Mouse (Mus musculus) cortical plate, adult 2 months (tissue): ENCODE results near the gene Fra10ac1. TPM values are rescaled to one million over a fixed set of nuclear protein-coding genes. Genes with fewer than 3 reads are reported as not detected.

Experiments
- H3K27ac ChIP-seq: fragments of 200-500 bp; 2 replicates; pipeline ENCODE4 v1.5.1; 2012; ENCODE audit warnings: low read length, control low read depth, inconsistent platforms; ENCODE audit not compliant: insufficient read depth
- H3K4me1 ChIP-seq: fragments of 200-500 bp; 2 replicates; pipeline ENCODE4 v1.6.1; 2011; ENCODE audit warnings: low read length; ENCODE audit not compliant: control insufficient read depth, insufficient read depth
- H3K4me3 ChIP-seq: fragments of 200-500 bp; 2 replicates; pipeline ENCODE4 v1.5.1; 2011; ENCODE audit warnings: mild to moderate bottlenecking, low read length, control low read depth; ENCODE audit not compliant: insufficient read depth
- CTCF ChIP-seq: fragments of 200-500 bp; IDR thresholded peaks from 2 replicates; pipeline ENCODE4 v1.5.1; 2011; ENCODE audit warnings: mild to moderate bottlenecking, control low read depth, low read length; ENCODE audit not compliant: insufficient read depth; ENCODE audit errors: extremely low read depth
- POLR2A ChIP-seq: fragments of 200-500 bp; IDR thresholded peaks from 2 replicates; pipeline ENCODE4 v1.6.1; 2011; ENCODE audit warnings: mild to moderate bottlenecking, low read length, control low read depth; ENCODE audit not compliant: insufficient read depth; ENCODE audit errors: extremely low read depth
- polyA plus RNA-seq: library from polyadenylated mRNA; depleted of rRNA; stranded (reverse); fragments of >200 nt; gene quantifications from 2 replicates; pipeline ENCODE4 v1.2.3, GENCODE M21; 2012

Fra10ac1 gene
- polyA plus RNA-seq, 1 experiment = 21.4 TPM

- peaks cover 10% of the 10 kb centered on the region for H3K4me1 ChIP-seq
- TF ChIP-seq CTCF = no peak
- no peak for TF ChIP-seq POLR2A
- H3K4me3 ChIP-seq = no peak overlapping the region
- no peak overlapping the region for H3K27ac ChIP-seq
Measured at GRCm38 (mm10) chr19:38236526-38236925, 12.6 kb upstream of the Fra10ac1 start.

DNA sequence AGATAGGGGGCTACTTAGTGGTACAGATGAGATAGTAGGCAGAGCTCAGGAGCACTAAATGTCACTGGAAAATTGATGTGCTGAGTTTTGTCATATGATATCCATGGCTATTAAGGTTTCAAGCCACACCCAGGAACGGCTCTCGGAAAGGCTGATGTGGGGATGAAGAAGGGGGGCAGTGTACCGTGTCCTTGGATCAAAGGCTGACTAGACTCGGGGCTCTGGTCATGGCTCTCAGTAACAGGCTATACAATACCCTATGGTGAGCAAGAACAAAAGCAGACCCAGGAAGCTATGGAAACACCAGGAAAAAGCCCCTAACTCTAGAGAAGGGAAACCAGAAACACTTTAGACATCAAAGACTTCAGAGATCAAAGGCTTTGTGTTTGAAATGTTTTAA lies 8.6 kb upstream of the Fra10ac1 start:
- H3K4me3 ChIP-seq = no peak overlapping the region
- no peak overlapping the region for H3K27ac ChIP-seq
- H3K4me1 ChIP-seq = no peaks in the 10 kb centered on the region
- TF ChIP-seq CTCF (no peak), POLR2A (no peak)

GRCm38 (mm10) chr19:38232087-38232486 lies 8.1 kb upstream of the Fra10ac1 start:
- TF ChIP-seq CTCF (no peak), POLR2A (no peak)
- no peak overlapping the region for H3K27ac ChIP-seq
- no peak overlapping the region for H3K4me3 ChIP-seq
- no peaks in the 10 kb centered on the region for H3K4me1 ChIP-seq

DNA sequence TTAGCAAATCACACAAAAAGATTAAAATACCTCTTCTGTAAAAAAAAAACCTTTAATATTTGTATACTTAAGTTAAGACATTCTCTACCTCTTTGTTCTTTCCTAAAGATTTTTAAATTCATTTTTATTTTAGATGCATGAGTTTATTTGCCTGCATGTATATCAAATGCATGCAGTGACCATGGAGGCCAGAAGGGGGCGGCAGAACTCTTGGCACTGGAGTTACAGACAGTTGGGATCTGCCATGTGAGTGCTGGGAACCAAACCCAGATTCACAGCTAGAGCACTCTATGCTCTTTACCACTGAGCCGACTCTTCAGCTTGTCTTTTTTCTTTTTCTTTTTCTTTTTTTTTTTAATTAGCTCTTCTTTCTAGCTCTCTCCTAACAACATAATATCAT lies 4.7 kb upstream of the Fra10ac1 start:
- no peaks in the 10 kb centered on the region for H3K4me1 ChIP-seq
- H3K4me3 ChIP-seq = no peak overlapping the region
- TF ChIP-seq POLR2A = no peak
- no peak overlapping the region for H3K27ac ChIP-seq

GRCm38 (mm10) chr19:38224685-38225060 lies 717 bp upstream of the Fra10ac1 start:
- Histone ChIP-seq H3K4me3 (peak overlapping the region; percentile 55), H3K4me1 (peaks cover 2% of the 10 kb centered on the region; the same call in 1 of the 2 replicates), H3K27ac (peak overlapping the region; percentile 95)
- TF ChIP-seq POLR2A = 0 out of 2 replicates have a peak, but pooled peaks have one; percentile 26
- no peak for TF ChIP-seq CTCF

GRCm38 (mm10) chr19:38223356-38223904 lies 526 bp downstream of the Fra10ac1 start:
- Histone ChIP-seq H3K27ac (peak overlapping the region; percentile 73), H3K4me3 (peak overlapping the region; percentile 55), H3K4me1 (peaks cover 2% of the 10 kb centered on the region; the same call in 1 of the 2 replicates)
- TF ChIP-seq POLR2A (0 out of 2 replicates have a peak, but pooled peaks have one; percentile 27), CTCF (no peak)

DNA sequence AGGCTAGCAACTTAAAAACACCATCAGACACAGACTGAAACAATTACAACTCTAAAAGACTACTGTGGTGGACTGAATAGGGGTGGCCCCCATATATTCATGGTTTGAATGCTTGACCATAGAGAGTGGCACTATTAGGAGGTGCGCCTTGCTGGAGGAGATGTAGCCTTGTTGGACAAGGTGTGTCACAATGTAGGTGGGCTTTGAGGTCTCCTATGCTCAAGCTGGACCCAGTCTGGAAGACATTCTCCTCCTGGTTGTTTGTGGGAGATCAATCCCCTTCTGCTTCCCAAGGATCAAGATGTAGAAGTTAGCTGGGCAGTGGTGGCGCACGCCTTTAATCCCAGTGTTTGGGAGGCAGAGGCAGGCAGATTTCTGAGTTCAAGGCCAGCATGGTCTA lies 6.3 kb downstream of the Fra10ac1 start:
- peaks cover under 1% of the 10 kb centered on the region; the same call in 1 of the 2 replicates for H3K4me1 ChIP-seq
- no peak overlapping the region for H3K4me3 ChIP-seq
- no peak for TF ChIP-seq POLR2A
- no peak for TF ChIP-seq CTCF
- H3K27ac ChIP-seq = no peak overlapping the region

- no peak for TF ChIP-seq POLR2A
- peak; percentile 60 for TF ChIP-seq CTCF
- H3K27ac ChIP-seq = no peak overlapping the region
- no peaks in the 10 kb centered on the region for H3K4me1 ChIP-seq
- H3K4me3 ChIP-seq = no peak overlapping the region
Measured at GRCm38 (mm10) chr19:38206669-38207068, 17.3 kb downstream of the Fra10ac1 start.

- Histone ChIP-seq H3K4me1 (no peaks in the 10 kb centered on the region), H3K4me3 (no peak overlapping the region), H3K27ac (no peak overlapping the region)
- peak; percentile 20; the same call in 1 of the 2 replicates for TF ChIP-seq CTCF
- TF ChIP-seq POLR2A = no peak
Measured at GRCm38 (mm10) chr19:38198731-38199130, 25.2 kb downstream of the Fra10ac1 start.

DNA sequence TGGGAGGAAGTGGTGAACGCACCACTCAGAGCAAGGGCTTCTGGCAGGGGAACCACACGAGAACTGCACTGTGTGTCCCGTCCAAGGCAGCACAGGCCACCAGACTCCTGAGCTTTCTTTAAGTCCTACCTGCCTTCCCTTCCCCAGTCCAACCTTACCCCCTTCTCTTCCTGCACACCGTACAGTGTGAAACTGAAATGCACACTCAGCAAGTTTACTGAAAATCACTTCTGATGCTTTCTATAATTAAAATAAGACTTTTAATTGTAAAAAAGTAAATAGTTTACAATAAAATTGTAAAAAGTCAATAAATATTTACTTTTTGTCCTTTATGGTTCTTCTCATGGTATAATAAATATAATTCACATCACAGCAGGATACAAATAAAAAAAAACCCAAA lies 28.7 kb downstream of the Fra10ac1 start:
- H3K4me3 ChIP-seq = no peak overlapping the region
- TF ChIP-seq CTCF (no peak), POLR2A (no peak)
- H3K27ac ChIP-seq = no peak overlapping the region
- H3K4me1 ChIP-seq = no peaks in the 10 kb centered on the region
